Mouse (Mus musculus) forebrain, embryonic 13.5 days (tissue): ENCODE measurements at regions not wholly inside any gene's neighbourhood (a gene's known extent, or its start where the extent isn't known, plus 50 kb on each side); places are given as distances from the start of the nearest gene placed in this dataset.
"Not testable (repeated sequence)": the region's sequence is repeated elsewhere in the genome, so short reads cannot be mapped to it uniquely, and the experiment has no call there.

ENCODE experiments used
- ATAC-seq: fragments of 200-750 bp; cut with Nextera tagmentation; 2 replicates; pipeline ENCODE4 v1.8.0; 2017
- H3K27ac ChIP-seq: fragments of 300-500 bp; sonication (generic); 2 replicates; pipeline ENCODE4 v1.5.1; 2015; ENCODE audit warnings: inconsistent platforms, mild to moderate bottlenecking, moderate library complexity
- H3K27me3 ChIP-seq: fragments of 300-500 bp; sonication (generic); 2 replicates; pipeline ENCODE4 v1.6.1; 2015; ENCODE audit warnings: mild to moderate bottlenecking, inconsistent platforms
- H3K36me3 ChIP-seq: fragments of 300-500 bp; sonication (generic); 2 replicates; pipeline ENCODE4 v1.6.1; 2015; ENCODE audit warnings: mild to moderate bottlenecking, inconsistent platforms; ENCODE audit not compliant: poor library complexity, severe bottlenecking
- H3K4me1 ChIP-seq: fragments of 300-500 bp; sonication (generic); 2 replicates; pipeline ENCODE4 v1.6.1; 2015; ENCODE audit warnings: inconsistent platforms
- H3K4me2 ChIP-seq: fragments of 300-500 bp; sonication (generic); 2 replicates; pipeline ENCODE4 v1.6.1; 2015; ENCODE audit warnings: inconsistent platforms, mild to moderate bottlenecking, moderate library complexity
- H3K4me3 ChIP-seq: fragments of 300-500 bp; sonication (generic); 2 replicates; pipeline ENCODE4 v1.5.1; 2015; ENCODE audit warnings: mild to moderate bottlenecking, inconsistent platforms
- H3K9ac ChIP-seq: fragments of 300-500 bp; sonication (generic); 2 replicates; pipeline ENCODE4 v1.6.1; 2015; ENCODE audit warnings: mild to moderate bottlenecking, inconsistent platforms
- H3K9me3 ChIP-seq: fragments of 300-500 bp; sonication (generic); replicated peaks from 2 replicates; pipeline ENCODE4 v1.6.1; 2016; ENCODE audit warnings: inconsistent platforms
- WGBS: fragments of 180-500 bp; shearing (Covaris S2); methylation state at CpG from one replicate; pipeline ENCODE4 v1.1.7; 2015; 5-methylcytosine and 5-hydroxymethylcytosine counted together

GRCm38 (mm10) chr3:157371509-157371908, 162.5 kb upstream of the Zranb2 start:
- Histone ChIP-seq H3K9me3 (no peaks in the 10 kb centered on the region), H3K27ac (no peak overlapping the region), H3K4me2 (no peak overlapping the region), H3K27me3 (no peaks in the 10 kb centered on the region), H3K9ac (no peak overlapping the region), H3K4me1 (peaks cover 4% of the 10 kb centered on the region), H3K36me3 (no peaks in the 10 kb centered on the region), H3K4me3 (no peak overlapping the region)
- ATAC-seq: no peak
- WGBS: 89% methylated on average over 3 of the region's 3 CpGs

- ATAC-seq: no peak
- Histone ChIP-seq H3K36me3 (no peaks in the 10 kb centered on the region), H3K27me3 (no peaks in the 10 kb centered on the region), H3K27ac (no peak overlapping the region), H3K9me3 (no peaks in the 10 kb centered on the region), H3K9ac (no peak overlapping the region), H3K4me3 (no peak overlapping the region), H3K4me2 (no peak overlapping the region), H3K4me1 (peaks cover 5% of the 10 kb centered on the region)
- 74% methylated on average over 1 of the region's 1 CpGs for WGBS
These were observed 160.6 kb upstream of the Zranb2 start for GRCm38 (mm10) chr3:157373333-157373732.

- H3K4me2 ChIP-seq: no peak overlapping the region
- H3K4me1 ChIP-seq: peaks cover 7% of the 10 kb centered on the region
- no peak for ATAC-seq
- no peak overlapping the region for H3K9ac ChIP-seq
- H3K27ac ChIP-seq: no peak overlapping the region
- 43% methylated on average over 1 of the region's 1 CpGs for WGBS
- no peaks in the 10 kb centered on the region for H3K36me3 ChIP-seq
- H3K9me3 ChIP-seq: no peaks in the 10 kb centered on the region
- H3K4me3 ChIP-seq: no peak overlapping the region
- H3K27me3 ChIP-seq: no peaks in the 10 kb centered on the region
These were observed 159.8 kb upstream of the Zranb2 start for GRCm38 (mm10) chr3:157374178-157374577.

- peaks cover 7% of the 10 kb centered on the region for H3K4me1 ChIP-seq
- no peak overlapping the region for H3K4me2 ChIP-seq
- no peak overlapping the region for H3K4me3 ChIP-seq
- no peaks in the 10 kb centered on the region for H3K27me3 ChIP-seq
- H3K27ac ChIP-seq: no peak overlapping the region
- H3K9me3 ChIP-seq: no peaks in the 10 kb centered on the region
- ATAC-seq: no peak
- 94% methylated on average over 8 of the region's 8 CpGs for WGBS
- H3K9ac ChIP-seq: no peak overlapping the region
- H3K36me3 ChIP-seq: no peaks in the 10 kb centered on the region
These were observed 156.4 kb upstream of the Zranb2 start for GRCm38 (mm10) chr3:157377531-157377930.

- no peaks in the 10 kb centered on the region for H3K9me3 ChIP-seq
- ATAC-seq: no peak
- no peaks in the 10 kb centered on the region for H3K36me3 ChIP-seq
- no peak overlapping the region for H3K27ac ChIP-seq
- H3K4me3 ChIP-seq: no peak overlapping the region
- H3K9ac ChIP-seq: no peak overlapping the region
- no peaks in the 10 kb centered on the region for H3K27me3 ChIP-seq
- H3K4me2 ChIP-seq: no peak overlapping the region
- WGBS: 63% methylated on average over 7 of the region's 7 CpGs
- H3K4me1 ChIP-seq: peaks cover 7% of the 10 kb centered on the region
These were observed 155.8 kb upstream of the Zranb2 start for GRCm38 (mm10) chr3:157378127-157378526.

GRCm38 (mm10) chr3:157391835-157392234, 142.1 kb upstream of the Zranb2 start:
- H3K27ac ChIP-seq: no peak overlapping the region
- 83% methylated on average over 1 of the region's 1 CpGs for WGBS
- no peaks in the 10 kb centered on the region for H3K9me3 ChIP-seq
- H3K4me3 ChIP-seq: no peak overlapping the region
- no peaks in the 10 kb centered on the region for H3K36me3 ChIP-seq
- no peak for ATAC-seq
- H3K4me1 ChIP-seq: peaks cover 3% of the 10 kb centered on the region; the same call in 1 of the 2 replicates
- H3K4me2 ChIP-seq: no peak overlapping the region
- H3K27me3 ChIP-seq: no peaks in the 10 kb centered on the region
- H3K9ac ChIP-seq: no peak overlapping the region

- Histone ChIP-seq H3K36me3 (no peaks in the 10 kb centered on the region), H3K9me3 (no peaks in the 10 kb centered on the region), H3K27me3 (no peaks in the 10 kb centered on the region), H3K4me1 (peaks cover 3% of the 10 kb centered on the region; the same call in 1 of the 2 replicates), H3K4me2 (no peak overlapping the region), H3K4me3 (no peak overlapping the region), H3K27ac (no peak overlapping the region), H3K9ac (no peak overlapping the region)
- no peak for ATAC-seq
- 73% methylated on average over 1 of the region's 1 CpGs for WGBS
These were observed 140.1 kb upstream of the Zranb2 start for GRCm38 (mm10) chr3:157393903-157394302.

GRCm38 (mm10) chr3:157399909-157400308, 134.1 kb upstream of the Zranb2 start:
- peaks cover 3% of the 10 kb centered on the region; the same call in 1 of the 2 replicates for H3K4me1 ChIP-seq
- H3K27me3 ChIP-seq: no peaks in the 10 kb centered on the region
- H3K4me2 ChIP-seq: no peak overlapping the region
- 83% methylated on average over 3 of the region's 3 CpGs for WGBS
- no peak for ATAC-seq
- H3K9me3 ChIP-seq: no peaks in the 10 kb centered on the region
- no peaks in the 10 kb centered on the region for H3K36me3 ChIP-seq
- no peak overlapping the region for H3K4me3 ChIP-seq
- no peak overlapping the region for H3K27ac ChIP-seq
- no peak overlapping the region for H3K9ac ChIP-seq

GRCm38 (mm10) chr3:157404054-157404453, 129.9 kb upstream of the Zranb2 start:
- no peak overlapping the region for H3K4me3 ChIP-seq
- H3K4me1 ChIP-seq: no peaks in the 10 kb centered on the region
- no peaks in the 10 kb centered on the region for H3K9me3 ChIP-seq
- H3K36me3 ChIP-seq: no peaks in the 10 kb centered on the region
- no peak for ATAC-seq
- H3K27ac ChIP-seq: no peak overlapping the region
- 93% methylated on average over 3 of the region's 3 CpGs for WGBS
- no peak overlapping the region for H3K9ac ChIP-seq
- no peaks in the 10 kb centered on the region for H3K27me3 ChIP-seq
- H3K4me2 ChIP-seq: no peak overlapping the region

GRCm38 (mm10) chr3:157423447-157423846, 110.5 kb upstream of the Zranb2 start:
- not testable (repeated sequence) for H3K9ac ChIP-seq, H3K27me3 ChIP-seq, H3K4me3 ChIP-seq, H3K27ac ChIP-seq, H3K36me3 ChIP-seq, ATAC-seq, H3K9me3 ChIP-seq, H3K4me2 ChIP-seq, H3K4me1 ChIP-seq
- 57% methylated on average over 1 of the region's 1 CpGs for WGBS

GRCm38 (mm10) chr3:157426720-157427119, 107.2 kb upstream of the Zranb2 start:
- no peak overlapping the region for H3K9ac ChIP-seq
- 86% methylated on average over 3 of the region's 3 CpGs for WGBS
- H3K36me3 ChIP-seq: no peaks in the 10 kb centered on the region
- no peak overlapping the region for H3K4me2 ChIP-seq
- no peaks in the 10 kb centered on the region for H3K4me1 ChIP-seq
- H3K4me3 ChIP-seq: no peak overlapping the region
- H3K27ac ChIP-seq: no peak overlapping the region
- ATAC-seq: no peak
- H3K27me3 ChIP-seq: no peaks in the 10 kb centered on the region
- no peaks in the 10 kb centered on the region for H3K9me3 ChIP-seq

GRCm38 (mm10) chr3:157449794-157450193, 84.2 kb upstream of the Zranb2 start:
- Histone ChIP-seq H3K4me3 (no peak overlapping the region), H3K9me3 (no peaks in the 10 kb centered on the region), H3K36me3 (no peaks in the 10 kb centered on the region), H3K4me2 (no peak overlapping the region), H3K27me3 (no peaks in the 10 kb centered on the region), H3K4me1 (no peaks in the 10 kb centered on the region), H3K27ac (no peak overlapping the region), H3K9ac (no peak overlapping the region)
- ATAC-seq: peak; percentile 80; the same call in 1 of the 2 replicates

GRCm38 (mm10) chr3:157471600-157471999, 62.4 kb upstream of the Zranb2 start:
- H3K36me3 ChIP-seq: no peaks in the 10 kb centered on the region
- no peak overlapping the region for H3K9ac ChIP-seq
- H3K4me3 ChIP-seq: no peak overlapping the region
- 89% methylated on average over 2 of the region's 2 CpGs for whole genome bisulfite sequencing
- no peak for ATAC-seq
- no peak overlapping the region for H3K4me2 ChIP-seq
- H3K27me3 ChIP-seq: no peaks in the 10 kb centered on the region
- H3K9me3 ChIP-seq: no peaks in the 10 kb centered on the region
- H3K4me1 ChIP-seq: no peaks in the 10 kb centered on the region
- H3K27ac ChIP-seq: no peak overlapping the region
